ENCODE assay signal across 9 mouse cellular contexts in the genomic region with DNA sequence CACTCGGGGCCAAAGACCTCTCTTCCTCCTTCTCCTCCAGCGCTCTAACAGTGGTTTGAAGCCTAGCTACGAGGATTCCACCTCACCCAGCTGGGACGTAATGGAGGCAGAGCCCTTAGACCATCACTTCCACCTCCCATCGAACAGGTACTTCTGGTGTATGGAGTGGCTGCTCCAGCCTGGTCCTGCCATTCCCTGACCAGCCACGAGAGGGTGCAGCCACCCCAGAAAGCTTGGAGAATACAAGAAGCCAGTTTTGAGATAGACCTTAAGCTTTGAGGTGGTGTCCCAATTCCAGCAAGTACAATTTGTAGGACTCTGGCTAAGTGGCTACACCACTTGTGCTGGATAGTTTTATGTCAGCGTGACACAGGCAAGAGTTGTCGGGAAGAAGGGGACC. TPM values are rescaled to one million over a fixed set of nuclear protein-coding genes. Genes with fewer than 3 reads are reported as not detected.
DNase-seq lines count a peak whose midpoint lies in the region; ATAC-seq and TF ChIP-seq lines count a peak whose summit lies in the region.
"Had no signal": no experiment of that assay in that cellular context is flagged by ENCODE, and none has a peak within 500 bp of the region (broad histone marks: within the 10 kb centered on the region; RNA-seq: fewer than 3 reads in every experiment).

No protein-coding gene starts in this region.

- H3K4me3 ChIP-seq in cerebellum, adult 2 months (replicated peaks; ENCODE audit: insufficient read depth, low read depth, low read length): no peak overlapping the region
- 0 out of 4 replicates have a peak overlapping the region, but pooled peaks of 1 of the 2 experiments have one; percentile 7 for H3K4me3 ChIP-seq in ES-E14 (ENCODE audit: insufficient read depth in 1 of 2, low read depth in 1 of 2, low read length in 2 of 2, poor library complexity in 1 of 2, severe bottlenecking in 1 of 2)
- H3K4me3 ChIP-seq in heart, embryonic 10.5 days: no peak overlapping the region

- H3K9ac ChIP-seq in ES-E14 (ENCODE audit: insufficient read depth, low read depth, low read length, poor library complexity, severe bottlenecking): no peak overlapping the region

- H3K36me3 ChIP-seq in ES-E14 (ENCODE audit: control insufficient read depth, insufficient read depth, low read length, poor library complexity, severe bottlenecking): no peaks in the 10 kb centered on the region
- no peaks in the 10 kb centered on the region for H3K36me3 ChIP-seq in heart, embryonic 10.5 days

- peak; percentile 10 to 29 for DNase-seq in cerebellum, adult 2 months
- peak; percentile 76 for DNase-seq in ES-E14 (ENCODE audit: low read depth, low spot score)
- peak; percentile 70 to 73 for DNase-seq in cerebellum, postnatal 10 days
- peak; percentile 77 for DNase-seq in heart, embryonic 10.5 days (ENCODE audit: low spot score)
- DNase-seq in layer of hippocampus, postnatal 14 days (ENCODE audit: low spot score in 2 of 2): peak; percentile 30 to 57
- peak; percentile 43 to 46 for DNase-seq in spleen, postnatal 36 days (ENCODE audit: low spot score in 2 of 2)

- no peak for TF ChIP-seq POLR2A in cerebellum, adult 2 months (IDR thresholded peaks at IDR 0.05; ENCODE audit: borderline replicate concordance, insufficient read depth, low read length)

- H3K27ac ChIP-seq in cerebellum, adult 2 months (ENCODE audit: insufficient read depth, low read length): no peak overlapping the region
- H3K27ac ChIP-seq in ES-E14 (ENCODE audit: insufficient read depth, low read depth, low read length, poor library complexity, severe bottlenecking): no peak overlapping the region
- H3K27ac ChIP-seq in heart, embryonic 10.5 days: no peak overlapping the region

- no peak for ATAC-seq in cerebellum, adult (ENCODE audit: insufficient number of reproducible peaks, low FRiP score, low TSS enrichment)
- ATAC-seq in megakaryocyte-erythroid progenitor cell, adult 5-6 weeks (replicated peaks; ENCODE audit: low FRiP score, low TSS enrichment, poor library complexity, severe bottlenecking): peak; percentile 91

- in situ Hi-C loops in ES-E14 (cut with MboI; ENCODE audit: low sequenced_read_pairs in 2 of 2, unreplicated experiment in 2 of 2): no loop called here

- peak; percentile 54 for TF ChIP-seq CTCF in cerebellum, adult 2 months (IDR thresholded peaks at IDR 0.05; ENCODE audit: borderline replicate concordance, insufficient read depth, low read depth, low read length)

- H3K9me3 ChIP-seq in ES-E14 (ENCODE audit: control insufficient read depth, insufficient read depth, low read depth, low read length): no peaks in the 10 kb centered on the region
- H3K9me3 ChIP-seq in heart, embryonic 10.5 days: no peaks in the 10 kb centered on the region

- H3K27me3 ChIP-seq in cerebellum, adult 2 months (ENCODE audit: control insufficient read depth, insufficient read depth, low read length): no peaks in the 10 kb centered on the region
- no peaks in the 10 kb centered on the region for H3K27me3 ChIP-seq in heart, embryonic 10.5 days (ENCODE audit: insufficient read depth, poor library complexity, severe bottlenecking)

- WGBS in cerebellum, adult 2 months: 40% methylated on average over 8 of the region's 8 CpGs
- WGBS in heart, embryonic 10.5 days: 25% methylated on average over 8 of the region's 8 CpGs

- H3K4me1 ChIP-seq in cerebellum, adult 2 months (ENCODE audit: control insufficient read depth, insufficient read depth, low read length): no peaks in the 10 kb centered on the region
- peaks cover 0 to 9% of the 10 kb centered on the region in 2 experiments; a peak in 2 of 4 replicates for H3K4me1 ChIP-seq in ES-E14 (ENCODE audit: control insufficient read depth in 2 of 2, insufficient read depth in 2 of 2, low read length in 2 of 2, poor library complexity in 1 of 2)
- no peaks in the 10 kb centered on the region for H3K4me1 ChIP-seq in heart, embryonic 10.5 days

TF ChIP-seq in ES-E14, 5 proteins besides CTCF, POLR2A, EP300 and RAD21:
- TF ChIP-seq CHD2 (IDR thresholded peaks at IDR 0.05; ENCODE audit: low read depth, low read length) (no peak), ZC3H11A (IDR thresholded peaks at IDR 0.05; ENCODE audit: borderline replicate concordance, low read depth, low read length) (peak; percentile 74)

RNA-seq across cellular contexts. Expression of gene Cyp2s1, which starts 38.4 kb away (rescaled TPM):
- 7.6 and 10.1 TPM in 2 replicates for polyA plus RNA-seq in cerebellum, adult 2 months (2012; rRNA removed)
- 11.2 and 12.9 TPM in 2 replicates for total RNA-seq in ES-E14 (2012; rRNA removed)
- 4.7 and 5.5 TPM in 2 replicates for polyA plus RNA-seq in heart, embryonic 10.5 days (2016; fragmentation: Nextera tagmentation; extraction: Ambion mirVana)
- 1 to 10 TPM; 1.3 to 1.9 TPM for total RNA-seq in layer of hippocampus, postnatal 14 days (2021)
- not detected in 2 replicates for total RNA-seq in megakaryocyte-erythroid progenitor cell, adult 5-6 weeks (2014; fragmentation: Nextera tagmentation)
- not detected in 2 replicates for total RNA-seq in megakaryocyte-erythroid progenitor cell, adult 5-6 weeks (2017)

RNA-seq across cellular contexts. Expression of gene Cyp2b10, which starts 42.3 kb away (rescaled TPM):
- not detected in 2 replicates for polyA plus RNA-seq in cerebellum, adult 2 months (2012; rRNA removed)
- total RNA-seq in ES-E14 (2012; rRNA removed): not detected in 2 replicates
- polyA plus RNA-seq in heart, embryonic 10.5 days (2016; fragmentation: Nextera tagmentation; extraction: Ambion mirVana): not detected in 2 replicates
- total RNA-seq in layer of hippocampus, postnatal 14 days (2021): not detected
- not detected in 2 replicates for total RNA-seq in megakaryocyte-erythroid progenitor cell, adult 5-6 weeks (2014; fragmentation: Nextera tagmentation)
- not detected in 2 replicates for total RNA-seq in megakaryocyte-erythroid progenitor cell, adult 5-6 weeks (2017)
- polyA plus RNA-seq: limb, embryonic 14.5 days had no signal

Comparison
In these comparisons a context has a peak if more than half of its experiments do, and no peak if none do; other contexts are left out.
1. DNase-seq: peak in every context shown above with its lines; median percentile 77 in heart, embryonic 10.5 days; 76 in ES-E14; 72 in cerebellum, postnatal 10 days; 44 in spleen, postnatal 36 days; 44 in layer of hippocampus, postnatal 14 days; 20 in cerebellum, adult 2 months.